Mouse (Mus musculus): ENCODE measurements around the gene Diras1. TPM values are rescaled to one million over a fixed set of nuclear protein-coding genes. Genes with fewer than 3 reads are reported as not detected.
"Not testable (repeated sequence)": the region's sequence is repeated elsewhere in the genome, so short reads cannot be mapped to it uniquely, and the experiment has no call there.

The Diras1 gene
- polyA plus RNA-seq, 1 experiment = not detected

DNA sequence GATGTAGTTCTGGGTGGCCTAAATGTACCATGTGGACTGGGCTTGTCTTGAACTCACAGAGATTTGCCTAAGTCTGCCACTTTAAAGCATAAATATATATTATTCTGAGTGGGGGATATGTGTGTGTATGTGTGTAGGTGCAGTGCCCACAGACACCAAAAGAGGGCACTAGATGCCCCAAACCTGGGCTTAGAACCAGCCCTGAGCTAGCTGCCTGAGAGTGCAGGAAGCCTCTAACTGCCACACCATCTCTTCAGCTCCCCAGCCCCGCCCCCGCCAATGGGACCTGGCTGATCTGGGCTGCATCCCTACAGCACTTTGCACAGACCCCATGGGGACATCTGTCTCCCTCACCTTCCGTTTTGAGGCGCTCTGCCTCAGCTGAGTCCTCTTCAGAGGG, 25.2 kb upstream of the Diras1 start:
- H3K27ac ChIP-seq (replicated peaks; ENCODE audit: low read depth, low read length) = no peak overlapping the region
- no peak overlapping the region for H3K4me3 ChIP-seq (ENCODE audit: insufficient read depth, low read depth, low read length)
- peaks cover 19% of the 10 kb centered on the region for H3K4me1 ChIP-seq (ENCODE audit: control insufficient read depth, insufficient read depth, insufficient read length, low read length)

DNA sequence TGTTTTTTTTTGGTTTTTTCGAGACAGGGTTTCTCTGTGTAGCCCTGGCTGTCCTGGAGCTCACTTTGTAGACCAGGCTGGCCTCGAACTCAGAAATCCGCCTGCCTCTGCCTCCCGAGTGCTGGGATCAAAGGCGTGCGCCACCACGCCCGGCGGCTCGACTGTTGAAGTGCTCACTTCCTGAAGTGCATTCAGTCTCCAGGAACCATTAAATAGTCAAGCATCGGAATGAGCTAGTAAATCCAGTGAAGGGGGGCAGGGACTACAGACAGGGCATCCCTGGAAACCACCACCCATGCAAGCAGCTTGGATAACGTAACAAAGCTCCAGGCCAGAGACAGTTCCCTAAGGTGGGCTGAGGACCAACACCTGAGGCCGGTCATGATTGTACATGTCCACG, 19.8 kb upstream of the Diras1 start:
- not testable (repeated sequence) for H3K4me3 ChIP-seq (ENCODE audit: insufficient read depth, low read depth, low read length); H3K4me1 ChIP-seq (ENCODE audit: control insufficient read depth, insufficient read depth, insufficient read length, low read length); H3K27ac ChIP-seq (replicated peaks; ENCODE audit: low read depth, low read length)

DNA sequence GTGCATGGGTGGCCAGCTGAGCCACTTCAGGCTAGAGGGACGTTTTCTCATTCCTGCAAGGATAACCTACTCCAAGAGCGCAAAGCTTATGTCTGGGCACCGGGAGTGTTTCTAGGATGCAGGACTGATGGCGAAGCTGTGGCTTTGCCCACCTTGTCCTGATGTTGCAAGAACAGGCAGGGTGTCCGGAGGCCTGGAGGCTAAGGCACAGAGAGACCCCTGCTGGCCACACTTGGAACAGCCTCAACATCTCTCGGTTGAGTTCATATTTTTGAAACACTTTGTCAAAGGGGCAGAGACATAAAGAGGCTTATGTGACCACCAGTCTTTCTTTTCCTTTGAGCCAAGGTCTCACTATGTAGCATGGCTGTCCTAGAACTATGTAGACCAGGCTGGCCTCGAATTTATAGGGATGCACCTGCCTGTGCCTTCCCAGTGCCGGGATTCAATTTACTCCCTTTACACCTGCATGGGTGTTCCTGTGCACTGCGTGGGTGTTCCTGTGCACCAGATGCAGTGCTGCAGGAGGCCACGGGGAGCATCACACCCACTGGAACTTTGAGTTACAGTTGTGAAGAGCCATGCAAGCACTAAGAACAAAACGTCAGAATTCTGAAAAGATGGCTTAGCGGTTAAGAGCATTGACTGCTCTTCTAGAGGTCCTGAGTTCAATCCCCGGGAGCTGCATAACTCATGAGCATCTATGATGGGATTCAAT, 16.2 kb upstream of the Diras1 start:
- Histone ChIP-seq H3K4me3 (ENCODE audit: insufficient read depth, low read depth, low read length) (no peak overlapping the region), H3K27ac (replicated peaks; ENCODE audit: low read depth, low read length) (no peak overlapping the region), H3K4me1 (ENCODE audit: control insufficient read depth, insufficient read depth, insufficient read length, low read length) (no peaks in the 10 kb centered on the region)

DNA sequence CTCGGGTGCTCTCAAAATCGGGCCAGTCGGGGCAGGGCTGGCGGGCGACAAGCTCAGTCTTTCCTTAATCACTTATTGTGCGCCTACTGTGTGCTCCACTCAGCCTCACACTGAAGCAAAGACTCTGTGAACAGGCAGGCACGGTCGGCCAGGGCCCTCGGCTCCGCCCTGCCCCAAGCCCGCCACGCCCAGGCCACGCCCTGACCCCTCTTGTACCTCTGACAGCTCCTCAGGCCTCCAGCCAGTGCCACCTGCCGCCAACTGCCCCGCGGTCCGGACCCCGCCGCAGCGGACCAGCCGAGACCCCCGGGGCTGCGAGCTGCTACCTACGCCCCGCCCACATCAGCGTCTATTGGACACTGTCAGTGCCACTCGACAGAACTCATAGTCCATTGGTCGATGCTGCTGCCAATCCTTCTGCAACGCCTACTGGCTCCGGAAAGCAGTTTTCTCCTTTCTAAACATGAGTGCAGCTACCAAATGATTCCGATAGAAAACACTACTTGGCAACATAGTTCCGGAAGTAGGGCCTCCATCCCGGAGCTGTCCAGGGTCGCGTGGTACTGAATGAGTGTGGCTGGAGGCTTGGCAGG, 11.6 kb upstream of the Diras1 start, which contains the start of gene Slc39a3:
Gene Slc39a3 (minus strand): TSS at position 439 of the 593 bp plus-strand sequence.
- peak within 1 kb of the TSS; percentile 75 for H3K4me3 ChIP-seq (ENCODE audit: insufficient read depth, low read depth, low read length)
- H3K27ac ChIP-seq (replicated peaks; ENCODE audit: low read depth, low read length) = no peak within 1 kb of the TSS
- H3K4me1 ChIP-seq (ENCODE audit: control insufficient read depth, insufficient read depth, insufficient read length, low read length) = no peaks in the 10 kb centered on the region

DNA sequence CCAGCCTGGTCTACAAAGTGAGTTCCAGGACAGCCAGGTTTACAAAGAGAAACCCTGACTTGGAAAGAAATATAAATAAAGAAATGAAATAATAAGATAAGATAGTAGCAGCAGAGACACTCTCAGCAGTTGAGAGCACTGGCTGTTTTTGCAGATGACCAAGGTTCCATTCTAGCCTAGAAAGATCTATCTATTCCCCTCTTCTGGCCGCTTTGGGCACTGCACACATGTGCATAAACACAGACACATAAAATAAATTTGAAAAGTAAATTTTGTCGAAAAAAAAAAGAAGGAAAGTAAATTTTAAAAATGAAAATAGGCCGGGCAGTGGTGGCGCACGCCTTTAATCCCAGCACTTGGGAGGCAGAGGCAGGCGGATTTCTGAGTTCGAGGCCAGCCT, 10.8 kb upstream of the Diras1 start:
- H3K4me1 ChIP-seq (ENCODE audit: control insufficient read depth, insufficient read depth, insufficient read length, low read length) = no peaks in the 10 kb centered on the region
- no peak overlapping the region for H3K27ac ChIP-seq (replicated peaks; ENCODE audit: low read depth, low read length)
- no peak overlapping the region for H3K4me3 ChIP-seq (ENCODE audit: insufficient read depth, low read depth, low read length)

DNA sequence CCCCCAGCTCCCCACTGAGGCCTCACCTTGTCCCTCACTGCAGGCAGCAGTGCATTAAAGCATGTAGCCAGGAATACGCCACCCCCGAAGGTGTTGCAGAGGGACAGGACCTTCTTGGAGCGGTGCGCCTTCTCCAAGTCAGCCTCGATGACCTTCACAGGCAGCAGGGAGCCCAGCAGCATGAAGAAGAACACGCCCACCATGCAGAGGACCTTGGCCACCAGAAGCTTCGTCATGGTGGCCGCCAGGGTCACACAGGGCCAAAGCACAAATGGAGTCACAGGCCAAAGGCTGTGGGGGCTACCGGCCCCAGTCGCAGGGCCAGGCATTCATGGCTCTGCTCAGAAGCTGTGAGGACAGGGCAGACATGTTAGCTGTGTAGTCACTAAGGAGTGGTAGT, 8.1 kb upstream of the Diras1 start:
- Histone ChIP-seq H3K4me1 (ENCODE audit: control insufficient read depth, insufficient read depth, insufficient read length, low read length) (no peaks in the 10 kb centered on the region), H3K4me3 (ENCODE audit: insufficient read depth, low read depth, low read length) (no peak overlapping the region)

DNA sequence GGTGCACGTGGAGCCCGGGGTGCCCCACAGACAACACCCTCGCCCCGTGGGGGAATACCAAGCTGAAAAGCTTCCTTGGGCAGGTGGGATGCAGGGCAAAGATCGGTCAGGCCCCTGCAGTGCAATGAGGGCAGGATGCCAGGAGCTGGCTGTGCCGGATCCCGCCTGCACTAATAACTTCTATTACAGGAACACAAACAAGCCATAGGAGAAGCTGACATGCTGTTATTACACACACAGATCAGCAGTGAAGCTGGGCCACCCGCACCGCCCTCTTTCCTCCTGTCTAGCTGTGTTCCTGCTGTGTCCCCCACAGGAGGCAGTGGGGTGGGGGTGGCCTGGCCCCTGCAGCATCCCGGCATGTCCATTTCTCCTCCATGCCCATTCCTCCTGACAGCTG, 3.6 kb upstream of the Diras1 start:
- Histone ChIP-seq H3K27ac (replicated peaks; ENCODE audit: low read depth, low read length) (no peak overlapping the region), H3K4me3 (ENCODE audit: insufficient read depth, low read depth, low read length) (no peak overlapping the region), H3K4me1 (ENCODE audit: control insufficient read depth, insufficient read depth, insufficient read length, low read length) (no peaks in the 10 kb centered on the region)

More for the DNA sequence above, 8.1 kb upstream of the Diras1 start:
- no peak overlapping the region for H3K27ac ChIP-seq (replicated peaks; ENCODE audit: low read depth, low read length)

DNA sequence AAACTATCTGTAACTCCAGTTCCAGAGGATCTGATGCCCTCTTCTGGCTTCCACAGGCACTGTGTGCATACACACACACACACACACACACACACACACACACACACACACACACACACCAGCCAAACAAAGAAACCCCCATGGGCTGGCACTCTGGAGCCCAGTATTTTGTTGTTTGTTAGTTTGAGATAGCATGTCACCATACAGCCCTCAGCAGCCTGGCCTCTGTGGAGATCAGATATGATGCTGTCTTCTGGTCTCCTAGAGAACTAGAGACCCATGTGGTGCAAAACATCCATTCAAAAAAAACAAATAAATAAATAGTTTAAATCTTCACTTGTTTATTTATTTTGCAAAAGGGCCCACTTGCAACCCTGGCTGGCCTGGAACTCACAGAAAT, 2.8 kb upstream of the Diras1 start:
- no peaks in the 10 kb centered on the region for H3K4me1 ChIP-seq (ENCODE audit: control insufficient read depth, insufficient read depth, insufficient read length, low read length)
- H3K27ac ChIP-seq (replicated peaks; ENCODE audit: low read depth, low read length) = no peak overlapping the region
- H3K4me3 ChIP-seq (ENCODE audit: insufficient read depth, low read depth, low read length) = no peak overlapping the region

DNA sequence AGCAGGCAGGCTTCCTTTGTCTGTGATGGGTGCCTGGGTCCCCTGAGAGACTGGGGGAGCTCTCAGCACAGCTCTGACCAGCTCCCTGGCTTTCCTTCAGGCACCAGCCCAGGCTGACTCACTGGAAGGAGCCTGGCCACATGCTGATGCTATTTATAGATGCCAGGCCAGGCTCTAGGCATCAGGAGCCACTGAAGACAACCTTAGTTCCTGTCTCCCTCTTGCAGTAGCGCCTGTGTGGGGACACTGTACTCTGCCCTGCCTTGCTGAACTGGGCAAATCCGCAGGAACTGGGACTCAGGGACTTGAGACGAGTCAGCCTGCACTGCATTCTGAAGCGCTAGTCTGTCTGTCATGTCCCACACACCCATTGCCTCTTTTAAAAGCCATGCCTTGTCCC, 1.9 kb upstream of the Diras1 start:
- H3K4me1 ChIP-seq (ENCODE audit: control insufficient read depth, insufficient read depth, insufficient read length, low read length) = no peaks in the 10 kb centered on the region
- no peak overlapping the region for H3K27ac ChIP-seq (replicated peaks; ENCODE audit: low read depth, low read length)
- H3K4me3 ChIP-seq (ENCODE audit: insufficient read depth, low read depth, low read length) = no peak overlapping the region

DNA sequence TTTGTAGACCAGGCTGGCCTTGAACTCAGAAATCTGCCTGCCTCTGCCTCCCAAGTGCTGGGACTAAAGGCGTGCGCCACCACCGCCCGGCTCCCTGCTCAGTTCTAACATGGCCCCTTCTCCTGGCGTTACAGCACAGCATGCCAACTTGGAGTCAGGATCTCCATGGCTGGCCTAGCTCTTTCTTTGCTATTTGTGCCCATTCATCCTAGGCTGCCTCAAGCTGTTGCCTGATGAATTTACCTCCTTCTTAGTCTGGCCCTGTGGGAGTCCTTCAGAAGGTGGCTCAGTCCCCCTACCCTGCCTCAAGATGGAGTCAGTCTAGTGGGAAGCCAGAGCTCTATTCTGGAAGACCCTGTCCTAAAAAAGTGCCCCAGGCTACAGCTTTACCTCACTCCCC, 1.4 kb upstream of the Diras1 start:
- no peaks in the 10 kb centered on the region for H3K4me1 ChIP-seq (ENCODE audit: control insufficient read depth, insufficient read depth, insufficient read length, low read length)
- no peak overlapping the region for H3K27ac ChIP-seq (replicated peaks; ENCODE audit: low read depth, low read length)
- H3K4me3 ChIP-seq (ENCODE audit: insufficient read depth, low read depth, low read length) = no peak overlapping the region

DNA sequence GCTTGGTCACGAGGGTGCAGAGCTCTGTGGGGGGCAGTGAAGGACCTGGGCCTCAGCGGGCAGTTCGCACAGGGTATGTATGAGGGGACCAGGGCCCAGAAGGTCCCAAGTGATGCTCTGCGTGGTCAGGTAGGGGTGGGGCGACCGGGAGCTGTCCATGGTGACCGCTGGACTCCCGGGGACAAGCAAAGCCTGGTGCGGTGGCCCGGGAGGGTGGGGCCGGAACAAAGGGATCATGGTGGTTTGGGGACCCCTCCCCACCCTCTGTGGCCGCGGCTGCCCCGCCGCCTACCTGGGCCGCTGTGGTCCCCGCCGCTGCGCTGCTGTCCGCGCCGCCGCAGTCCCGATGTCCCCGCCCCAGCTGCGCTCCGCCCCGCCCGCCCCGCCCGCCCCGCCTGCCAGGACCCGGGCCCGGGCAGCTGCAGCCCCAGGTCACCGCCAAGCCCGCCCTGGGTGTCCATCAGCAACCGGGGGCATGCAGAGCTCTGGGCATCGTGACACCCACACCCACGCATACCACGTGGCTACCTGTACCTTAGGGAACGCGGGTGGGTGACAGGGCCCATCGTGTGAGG, 328 bp downstream of the Diras1 start:
- Histone ChIP-seq H3K27ac (replicated peaks; ENCODE audit: low read depth, low read length) (no peak overlapping the region), H3K4me3 (ENCODE audit: insufficient read depth, low read depth, low read length) (no peak overlapping the region), H3K4me1 (ENCODE audit: control insufficient read depth, insufficient read depth, insufficient read length, low read length) (no peaks in the 10 kb centered on the region)

DNA sequence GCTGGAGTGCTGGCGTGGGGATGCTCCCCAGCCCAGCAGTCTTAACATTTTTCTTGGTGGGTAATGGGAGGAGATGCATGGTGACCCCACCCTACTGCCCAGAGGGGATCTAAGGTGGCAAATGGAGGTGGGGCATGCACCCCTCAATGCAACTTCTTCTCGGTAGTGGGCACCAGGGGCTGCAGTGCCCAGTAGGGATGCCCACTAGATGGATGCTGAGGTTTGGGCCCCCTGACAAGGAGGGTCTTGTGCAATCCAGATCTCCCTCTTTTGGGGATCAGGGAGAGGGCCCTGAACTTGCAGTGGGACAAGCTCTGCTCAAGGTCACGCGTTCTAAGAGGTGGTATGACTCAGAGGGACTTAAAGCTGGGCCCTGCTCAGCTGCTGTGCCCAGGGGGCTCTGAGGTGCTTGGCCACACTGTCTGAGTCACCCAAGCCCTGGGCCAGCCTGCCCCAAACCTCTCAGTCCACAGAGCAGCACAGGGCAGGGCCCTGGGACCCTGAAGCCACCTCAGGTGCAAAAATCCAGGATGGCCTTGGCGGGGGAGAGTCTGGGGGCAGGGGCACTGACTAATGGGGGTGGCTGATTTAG, 1.0 kb downstream of the Diras1 start:
- no peak overlapping the region for H3K27ac ChIP-seq (replicated peaks; ENCODE audit: low read depth, low read length)
- H3K4me3 ChIP-seq (ENCODE audit: insufficient read depth, low read depth, low read length) = no peak overlapping the region
- no peaks in the 10 kb centered on the region for H3K4me1 ChIP-seq (ENCODE audit: control insufficient read depth, insufficient read depth, insufficient read length, low read length)

DNA sequence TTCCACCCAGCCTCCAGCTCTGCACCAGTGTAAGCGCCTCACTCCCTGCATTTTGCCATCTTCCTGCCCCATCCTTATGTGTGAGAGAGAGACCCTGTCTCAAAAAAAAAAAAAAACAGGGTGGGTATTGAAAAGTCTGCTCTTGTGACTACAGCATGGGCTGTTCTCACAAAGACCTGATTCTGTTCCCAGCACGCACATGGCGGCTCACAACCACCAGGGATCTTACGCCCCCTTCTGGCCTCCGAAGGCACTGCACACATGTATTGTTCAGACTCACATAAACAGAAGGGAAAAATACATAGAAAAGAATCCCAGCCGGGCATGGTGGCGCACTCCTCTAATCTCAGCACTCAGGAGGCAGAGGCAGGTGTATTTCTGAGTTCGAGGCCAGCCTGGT, 2.7 kb downstream of the Diras1 start:
- H3K4me3 ChIP-seq (ENCODE audit: insufficient read depth, low read depth, low read length) = no peak overlapping the region
- no peak overlapping the region for H3K27ac ChIP-seq (replicated peaks; ENCODE audit: low read depth, low read length)
- no peaks in the 10 kb centered on the region for H3K4me1 ChIP-seq (ENCODE audit: control insufficient read depth, insufficient read depth, insufficient read length, low read length)

DNA sequence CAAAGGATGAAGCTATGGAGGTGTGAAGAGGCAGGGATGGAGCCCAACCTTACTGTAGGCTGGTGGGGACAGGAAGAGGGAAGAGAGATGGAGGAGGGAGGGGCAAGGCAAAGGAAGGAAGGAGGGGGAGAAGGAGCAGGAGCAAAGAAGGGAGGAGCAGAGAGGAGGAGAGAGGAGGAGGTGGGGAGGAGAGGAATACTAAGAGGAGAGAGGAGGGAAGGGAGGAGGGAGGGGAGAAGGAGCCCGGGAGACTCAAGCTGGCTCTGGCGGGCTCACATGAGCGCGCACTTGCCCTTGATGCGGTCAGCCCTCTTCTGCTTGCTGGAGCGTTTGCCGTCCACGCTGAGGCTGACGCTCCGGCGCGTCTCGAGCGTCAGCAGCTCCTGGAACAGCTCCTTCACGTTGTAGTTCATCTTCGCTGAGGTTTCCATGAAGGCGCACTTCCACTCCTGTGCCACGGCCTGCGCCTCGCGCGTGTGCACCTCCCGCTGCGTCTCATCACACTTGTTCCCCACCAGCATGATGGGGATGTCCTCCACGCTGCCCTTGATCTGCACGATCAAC, 3.8 kb downstream of the Diras1 start:
- Histone ChIP-seq H3K4me1 (ENCODE audit: control insufficient read depth, insufficient read depth, insufficient read length, low read length) (no peaks in the 10 kb centered on the region), H3K27ac (replicated peaks; ENCODE audit: low read depth, low read length) (no peak overlapping the region), H3K4me3 (ENCODE audit: insufficient read depth, low read depth, low read length) (no peak overlapping the region)

DNA sequence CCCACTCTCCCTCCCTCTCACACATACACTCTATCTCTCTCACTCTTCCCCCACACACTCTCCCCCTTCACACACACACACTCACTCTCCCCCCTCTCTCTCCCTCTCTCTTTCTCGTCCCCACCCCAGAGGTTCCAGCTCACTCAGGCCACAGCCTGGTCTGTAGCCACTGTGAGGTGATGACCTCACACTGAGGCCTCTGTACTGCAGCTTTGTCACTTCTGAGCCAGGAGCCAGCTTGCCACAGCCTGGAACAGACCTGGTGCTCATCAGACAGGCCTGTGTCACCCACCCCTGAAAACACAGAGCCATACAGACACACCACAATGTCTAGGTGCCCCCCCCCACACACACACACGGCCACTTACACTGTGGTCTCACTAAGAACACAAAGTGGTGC, 5.3 kb downstream of the Diras1 start:
- no peaks in the 10 kb centered on the region for H3K4me1 ChIP-seq (ENCODE audit: control insufficient read depth, insufficient read depth, insufficient read length, low read length)
- no peak overlapping the region for H3K4me3 ChIP-seq (ENCODE audit: insufficient read depth, low read depth, low read length)
- no peak overlapping the region for H3K27ac ChIP-seq (replicated peaks; ENCODE audit: low read depth, low read length)

Measured in brown adipose tissue, adult 24 weeks (tissue).